Mouse (Mus musculus) heart, embryonic 13.5 days (tissue): ENCODE data around the gene Grm1. TPM values are rescaled to one million over a fixed set of nuclear protein-coding genes. Genes with fewer than 3 reads are reported as not detected.

Source experiments
- polyA plus RNA-seq: library from polyadenylated mRNA; unstranded; fragments of >200 nt; fragmentation: Nextera tagmentation; extraction: Ambion mirVana; gene quantifications from 2 replicates; pipeline ENCODE4 v1.2.1, GENCODE M21; 2015

Gene Grm1
- polyA plus RNA-seq, 1 experiment from 2014 or later: 0.04 TPM

Other genes with a start within 250 kb of the Grm1 start
- gene Shprh, start 67.1 kb upstream of the Grm1 start, polyA plus RNA-seq: 10.0 and 10.4 TPM in 2 replicates
- 33.0 and 35.8 TPM in 2 replicates for gene Fbxo30, start 199.0 kb upstream of the Grm1 start, polyA plus RNA-seq